ENCODE assay signal across 10 mouse cellular contexts in the genomic region with DNA sequence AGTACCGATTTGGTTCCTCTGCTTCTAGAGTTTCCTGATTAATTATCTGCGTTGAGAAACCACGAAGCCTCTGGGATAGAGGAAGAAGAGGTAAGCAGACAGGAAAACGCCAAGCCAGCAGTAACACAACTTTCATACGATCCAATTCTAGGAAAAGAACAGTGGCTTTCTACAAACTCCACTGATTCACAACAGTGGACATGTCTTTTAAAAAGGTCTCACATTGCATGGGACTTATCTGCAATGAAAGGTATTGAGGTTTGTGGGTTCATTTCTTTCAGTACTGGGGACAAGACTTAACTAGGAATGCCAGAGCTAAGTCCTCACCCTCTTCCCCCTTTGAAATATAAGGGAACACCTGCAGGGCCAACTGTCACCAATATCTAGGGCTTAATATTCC. TPM values are rescaled to one million over a fixed set of nuclear protein-coding genes. Genes with fewer than 3 reads are reported as not detected.
A peak's percentile ranks its signal among the peaks of the same experiment; 100 is the strongest.
DNase-seq lines count a peak whose midpoint lies in the region; ATAC-seq lines count a peak whose summit lies in the region.
"Had no signal": no experiment of that assay in that cellular context is flagged by ENCODE, and none has a peak within 500 bp of the region (broad histone marks: within the 10 kb centered on the region; RNA-seq: fewer than 3 reads in every experiment).

No protein-coding gene starts in this region.

- DNase-seq in lung, postnatal 4 days: no peak
- no peak for DNase-seq in forebrain, embryonic 10.5 days (ENCODE audit: extremely low spot score, low spot score)
- no peak for DNase-seq in right cerebral cortex, adult 18-20 months
- DNase-seq in gastrocnemius, postnatal 14 days: no peak
- DNase-seq in adrenal gland, adult 2 months: no peak
- DNase-seq: gastrocnemius, postnatal 25 days; thymus, postnatal 25 days had no signal

- no peak for ATAC-seq in lung, embryonic 16.5 days (ENCODE audit: low read depth)
- ATAC-seq in limb, embryonic 13.5 days (ENCODE audit: low FRiP score, low read depth): no peak
- ATAC-seq in stomach, embryonic 15.5 days (ENCODE audit: insufficient read depth, low FRiP score, low read depth): no peak

- peaks cover 9% of the 10 kb centered on the region; the same call in 1 of the 2 replicates for H3K4me1 ChIP-seq in lung, embryonic 16.5 days (replicated peaks; ENCODE audit: control insufficient read depth, insufficient read depth, low read length)
- H3K4me1 ChIP-seq in forebrain, embryonic 10.5 days: peaks cover 24% of the 10 kb centered on the region
- peaks cover 9% of the 10 kb centered on the region for H3K4me1 ChIP-seq in limb, embryonic 13.5 days
- peaks cover 12% of the 10 kb centered on the region for H3K4me1 ChIP-seq in stomach, embryonic 15.5 days

- H3K27me3 ChIP-seq in lung, embryonic 16.5 days (ENCODE audit: control insufficient read depth, insufficient read depth, low read depth, low read length): no peaks in the 10 kb centered on the region
- no peaks in the 10 kb centered on the region for H3K27me3 ChIP-seq in forebrain, embryonic 10.5 days (ENCODE audit: poor library complexity, severe bottlenecking)
- no peaks in the 10 kb centered on the region for H3K27me3 ChIP-seq in limb, embryonic 13.5 days
- no peaks in the 10 kb centered on the region for H3K27me3 ChIP-seq in stomach, embryonic 15.5 days (replicated peaks)

- H3K9me3 ChIP-seq in lung, embryonic 16.5 days (ENCODE audit: control insufficient read depth, low read length): no peaks in the 10 kb centered on the region
- no peaks in the 10 kb centered on the region for H3K9me3 ChIP-seq in forebrain, embryonic 10.5 days
- H3K9me3 ChIP-seq in limb, embryonic 13.5 days: no peaks in the 10 kb centered on the region
- H3K9me3 ChIP-seq in stomach, embryonic 15.5 days: no peaks in the 10 kb centered on the region

- peak overlapping the region; percentile 86 for H3K4me3 ChIP-seq in lung, embryonic 16.5 days (ENCODE audit: low read length)
- peak overlapping the region; percentile 69 for H3K4me3 ChIP-seq in forebrain, embryonic 10.5 days
- peak overlapping the region; percentile 73 for H3K4me3 ChIP-seq in limb, embryonic 13.5 days
- peak overlapping the region; percentile 78 for H3K4me3 ChIP-seq in stomach, embryonic 15.5 days (replicated peaks)

- intact Hi-C loops in gastrocnemius, postnatal 14 days (cut with DNase I; ENCODE audit: low total_unique reads): no loop called here

- no peak overlapping the region for H3K27ac ChIP-seq in lung, embryonic 16.5 days (ENCODE audit: low read length)
- no peak overlapping the region for H3K27ac ChIP-seq in forebrain, embryonic 10.5 days
- no peak overlapping the region for H3K27ac ChIP-seq in limb, embryonic 13.5 days
- H3K27ac ChIP-seq in stomach, embryonic 15.5 days: no peak overlapping the region

- H3K36me3 ChIP-seq in lung, embryonic 16.5 days (ENCODE audit: control insufficient read depth, insufficient read depth, low read length): peaks cover 2% of the 10 kb centered on the region; the same call in 1 of the 2 replicates
- H3K36me3 ChIP-seq in forebrain, embryonic 10.5 days (replicated peaks): peaks cover 14% of the 10 kb centered on the region
- peaks cover 22% of the 10 kb centered on the region for H3K36me3 ChIP-seq in limb, embryonic 13.5 days
- H3K36me3 ChIP-seq in stomach, embryonic 15.5 days: no peaks in the 10 kb centered on the region

- 68% methylated on average over 5 of the region's 5 CpGs for WGBS in lung, embryonic 16.5 days
- 84% methylated on average over 5 of the region's 5 CpGs for WGBS in forebrain, embryonic 10.5 days
- WGBS in limb, embryonic 13.5 days: 77% methylated on average over 5 of the region's 5 CpGs
- 67% methylated on average over 5 of the region's 5 CpGs for WGBS in stomach, embryonic 15.5 days

- H3K4me2 ChIP-seq in lung, embryonic 16.5 days (ENCODE audit: low read depth, low read length): peak overlapping the region; percentile 88
- peak overlapping the region; percentile 82 for H3K4me2 ChIP-seq in limb, embryonic 13.5 days (replicated peaks)
- peak overlapping the region; percentile 80 for H3K4me2 ChIP-seq in stomach, embryonic 15.5 days

- H3K9ac ChIP-seq in lung, embryonic 16.5 days (ENCODE audit: low read length): peak overlapping the region; percentile 96
- H3K9ac ChIP-seq in limb, embryonic 13.5 days: peak overlapping the region; percentile 88
- H3K9ac ChIP-seq in stomach, embryonic 15.5 days: peak overlapping the region; percentile 56; the same call in 1 of the 2 replicates

RNA-seq across cellular contexts. Expression of gene Atraid, which starts 1.0 kb away (rescaled TPM):
- 170 and 172 TPM in 2 replicates for polyA plus RNA-seq in lung, embryonic 16.5 days (2015; fragmentation: Nextera tagmentation; extraction: Ambion mirVana)
- 71.5 and 74.8 TPM in 2 replicates for polyA plus RNA-seq in forebrain, embryonic 10.5 days (2016; fragmentation: Nextera tagmentation; extraction: Ambion mirVana)
- polyA plus RNA-seq in limb, embryonic 13.5 days (2015; fragmentation: Nextera tagmentation; extraction: Ambion mirVana): 147 and 156 TPM in 2 replicates
- 151 and 157 TPM in 2 replicates for polyA plus RNA-seq in stomach, embryonic 15.5 days (2015; fragmentation: Nextera tagmentation; extraction: Ambion mirVana)
- 10 to 100 TPM; 56.7 to 63.5 TPM for total RNA-seq in gastrocnemius, postnatal 14 days (2021)
- total RNA-seq in adrenal gland, adult 2 months (2021): 100 to 1,000 TPM; 117 to 125 TPM
- polyA plus RNA-seq in adrenal gland, adult 2 months (2012; rRNA removed): 101 and 114 TPM in 2 replicates

RNA-seq across cellular contexts. Expression of gene Slc5a6, which starts 1.6 kb away (rescaled TPM):
- 6.1 and 8.2 TPM in 2 replicates for polyA plus RNA-seq in lung, embryonic 16.5 days (2015; fragmentation: Nextera tagmentation; extraction: Ambion mirVana)
- 10.7 and 12.7 TPM in 2 replicates for polyA plus RNA-seq in forebrain, embryonic 10.5 days (2016; fragmentation: Nextera tagmentation; extraction: Ambion mirVana)
- 13.4 and 14.1 TPM in 2 replicates for polyA plus RNA-seq in limb, embryonic 13.5 days (2015; fragmentation: Nextera tagmentation; extraction: Ambion mirVana)
- polyA plus RNA-seq in stomach, embryonic 15.5 days (2015; fragmentation: Nextera tagmentation; extraction: Ambion mirVana): 8.9 and 10.4 TPM in 2 replicates
- 1 to 10 TPM; 2.5 to 2.8 TPM for total RNA-seq in gastrocnemius, postnatal 14 days (2021)
- 10 to 100 TPM; 27.7 to 39.6 TPM for total RNA-seq in adrenal gland, adult 2 months (2021)
- polyA plus RNA-seq in adrenal gland, adult 2 months (2012; rRNA removed): 88.3 and 93.5 TPM in 2 replicates

RNA-seq across cellular contexts. Expression of gene Cad, which starts 7.5 kb away (rescaled TPM):
- 19.8 and 23.7 TPM in 2 replicates for polyA plus RNA-seq in lung, embryonic 16.5 days (2015; fragmentation: Nextera tagmentation; extraction: Ambion mirVana)
- polyA plus RNA-seq in forebrain, embryonic 10.5 days (2016; fragmentation: Nextera tagmentation; extraction: Ambion mirVana): 76.4 and 79.3 TPM in 2 replicates
- polyA plus RNA-seq in limb, embryonic 13.5 days (2015; fragmentation: Nextera tagmentation; extraction: Ambion mirVana): 30.0 and 33.7 TPM in 2 replicates
- polyA plus RNA-seq in stomach, embryonic 15.5 days (2015; fragmentation: Nextera tagmentation; extraction: Ambion mirVana): 23.0 and 26.7 TPM in 2 replicates
- total RNA-seq in gastrocnemius, postnatal 14 days (2021): 10 to 100 TPM; 12.3 to 19.9 TPM
- total RNA-seq in adrenal gland, adult 2 months (2021): 10 to 100 TPM; 17.5 to 33.1 TPM
- 43.2 and 48.0 TPM in 2 replicates for polyA plus RNA-seq in adrenal gland, adult 2 months (2012; rRNA removed)

RNA-seq across cellular contexts. Expression of gene Dnajc5g, which starts 59.0 kb away (rescaled TPM):
- polyA plus RNA-seq in lung, embryonic 16.5 days (2015; fragmentation: Nextera tagmentation; extraction: Ambion mirVana): not detected in 2 replicates
- not detected in 2 replicates for polyA plus RNA-seq in forebrain, embryonic 10.5 days (2016; fragmentation: Nextera tagmentation; extraction: Ambion mirVana)
- not detected in 2 replicates for polyA plus RNA-seq in limb, embryonic 13.5 days (2015; fragmentation: Nextera tagmentation; extraction: Ambion mirVana)
- polyA plus RNA-seq in stomach, embryonic 15.5 days (2015; fragmentation: Nextera tagmentation; extraction: Ambion mirVana): not detected in 2 replicates
- not detected for total RNA-seq in gastrocnemius, postnatal 14 days (2021)
- not detected for total RNA-seq in adrenal gland, adult 2 months (2021)
- not detected in 2 replicates for polyA plus RNA-seq in adrenal gland, adult 2 months (2012; rRNA removed)
- total RNA-seq: gastrocnemius, postnatal 25 days had no signal
